Mouse (Mus musculus): ENCODE measurements around the gene Hmga2. TPM values are rescaled to one million over a fixed set of nuclear protein-coding genes. Genes with fewer than 3 reads are reported as not detected.
"Not testable (repeated sequence)": the region's sequence is repeated elsewhere in the genome, so short reads cannot be mapped to it uniquely, and the experiment has no call there.

The Hmga2 gene
- polyA plus RNA-seq, 2 experiments: 32.0 to 75.5 TPM

GRCm38 (mm10) chr10:120363983-120364582, 112.2 kb downstream of the Hmga2 start:
- H3K4me3 ChIP-seq (replicated peaks; ENCODE audit: low read length): no peak overlapping the region
- H3K27me3 ChIP-seq (ENCODE audit: control insufficient read depth, insufficient read depth, low read length): no peaks in the 10 kb centered on the region
- ATAC-seq (ENCODE audit: low FRiP score, low read depth) (no peak), DNase-seq (ENCODE audit: low spot score) (no peak)
- H3K36me3 ChIP-seq (ENCODE audit: control insufficient read depth, insufficient read depth, low read length): peaks cover 10% of the 10 kb centered on the region; the same call in 1 of the 2 replicates
- no peak for TF ChIP-seq POLR2A (IDR thresholded peaks at IDR 0.05; ENCODE audit: borderline replicate concordance, extremely low read depth, insufficient read depth, insufficient read length)
- 59% methylated on average over 20 of the region's 20 CpGs for WGBS
- H3K9me3 ChIP-seq (ENCODE audit: control insufficient read depth, low read length): no peaks in the 10 kb centered on the region
- peaks cover 34% of the 10 kb centered on the region for H3K4me1 ChIP-seq (ENCODE audit: control insufficient read depth, insufficient read depth, low read length)
- no peak overlapping the region for H3K4me2 ChIP-seq (replicated peaks; ENCODE audit: low read depth, low read length, severe bottlenecking)
- H3K27ac ChIP-seq (replicated peaks; ENCODE audit: low read depth, low read length): peak overlapping the region; percentile 5; the same call in 1 of the 2 replicates
- no peak overlapping the region for H3K9ac ChIP-seq (ENCODE audit: low read depth, low read length, severe bottlenecking)

GRCm38 (mm10) chr10:120363298-120363982, 112.8 kb downstream of the Hmga2 start:
- H3K9ac ChIP-seq (ENCODE audit: low read depth, low read length, severe bottlenecking); DNase-seq (ENCODE audit: low spot score); H3K9me3 ChIP-seq (ENCODE audit: control insufficient read depth, low read length); ATAC-seq (ENCODE audit: low FRiP score, low read depth); H3K4me2 ChIP-seq (replicated peaks; ENCODE audit: low read depth, low read length, severe bottlenecking); H3K4me3 ChIP-seq (replicated peaks; ENCODE audit: low read length); H3K27me3 ChIP-seq (ENCODE audit: control insufficient read depth, insufficient read depth, low read length); H3K27ac ChIP-seq (replicated peaks; ENCODE audit: low read depth, low read length): not testable (repeated sequence)
- Histone ChIP-seq H3K36me3 (ENCODE audit: control insufficient read depth, insufficient read depth, low read length) (peaks cover 10% of the 10 kb centered on the region; the same call in 1 of the 2 replicates), H3K4me1 (ENCODE audit: control insufficient read depth, insufficient read depth, low read length) (peaks cover 29% of the 10 kb centered on the region)
- 86% methylated on average over 8 of the region's 11 CpGs for WGBS

GRCm38 (mm10) chr10:120354523-120355030, 121.7 kb downstream of the Hmga2 start:
- no peaks in the 10 kb centered on the region for H3K27me3 ChIP-seq (ENCODE audit: control insufficient read depth, insufficient read depth, low read length)
- no peak overlapping the region for H3K4me3 ChIP-seq (replicated peaks; ENCODE audit: low read length)
- DNase-seq (ENCODE audit: low spot score): no peak
- H3K9me3 ChIP-seq (ENCODE audit: control insufficient read depth, low read length): no peaks in the 10 kb centered on the region
- 73% methylated on average over 13 of the region's 13 CpGs for WGBS
- no peak for TF ChIP-seq POLR2A (IDR thresholded peaks at IDR 0.05; ENCODE audit: borderline replicate concordance, extremely low read depth, insufficient read depth, insufficient read length)
- H3K27ac ChIP-seq (replicated peaks; ENCODE audit: low read depth, low read length): no peak overlapping the region
- 0 out of 2 replicates have a peak, but pooled peaks cover 4% of the 10 kb centered on the region for H3K4me1 ChIP-seq (ENCODE audit: control insufficient read depth, insufficient read depth, low read length)
- no peaks in the 10 kb centered on the region for H3K36me3 ChIP-seq (ENCODE audit: control insufficient read depth, insufficient read depth, low read length)
- no peak overlapping the region for H3K9ac ChIP-seq (ENCODE audit: low read depth, low read length, severe bottlenecking)
- no peak overlapping the region for H3K4me2 ChIP-seq (replicated peaks; ENCODE audit: low read depth, low read length, severe bottlenecking)
- no peak for ATAC-seq (ENCODE audit: low FRiP score, low read depth)

GRCm38 (mm10) chr10:120345325-120345724, 130.9 kb downstream of the Hmga2 start:
- WGBS: 86% methylated on average over 6 of the region's 6 CpGs
- no peak for ATAC-seq (ENCODE audit: low FRiP score, low read depth)
- no peak overlapping the region for H3K27ac ChIP-seq (replicated peaks; ENCODE audit: low read depth, low read length)
- H3K4me2 ChIP-seq (replicated peaks; ENCODE audit: low read depth, low read length, severe bottlenecking): no peak overlapping the region
- no peak overlapping the region for H3K9ac ChIP-seq (ENCODE audit: low read depth, low read length, severe bottlenecking)
- DNase-seq (ENCODE audit: low spot score): no peak
- H3K9me3 ChIP-seq (ENCODE audit: control insufficient read depth, low read length): no peaks in the 10 kb centered on the region
- no peaks in the 10 kb centered on the region for H3K27me3 ChIP-seq (ENCODE audit: control insufficient read depth, insufficient read depth, low read length)
- no peaks in the 10 kb centered on the region for H3K4me1 ChIP-seq (ENCODE audit: control insufficient read depth, insufficient read depth, low read length)
- H3K4me3 ChIP-seq (replicated peaks; ENCODE audit: low read length): no peak overlapping the region
- no peak for TF ChIP-seq POLR2A (IDR thresholded peaks at IDR 0.05; ENCODE audit: borderline replicate concordance, extremely low read depth, insufficient read depth, insufficient read length)
- H3K36me3 ChIP-seq (ENCODE audit: control insufficient read depth, insufficient read depth, low read length): no peaks in the 10 kb centered on the region

GRCm38 (mm10) chr10:120344558-120345318, 131.5 kb downstream of the Hmga2 start:
- H3K4me1 ChIP-seq (ENCODE audit: control insufficient read depth, insufficient read depth, low read length): no peaks in the 10 kb centered on the region
- H3K27me3 ChIP-seq (ENCODE audit: control insufficient read depth, insufficient read depth, low read length): no peaks in the 10 kb centered on the region
- no peak for DNase-seq (ENCODE audit: low spot score)
- no peak for ATAC-seq (ENCODE audit: low FRiP score, low read depth)
- no peak overlapping the region for H3K27ac ChIP-seq (replicated peaks; ENCODE audit: low read depth, low read length)
- no peak for TF ChIP-seq POLR2A (IDR thresholded peaks at IDR 0.05; ENCODE audit: borderline replicate concordance, extremely low read depth, insufficient read depth, insufficient read length)
- no peak overlapping the region for H3K4me3 ChIP-seq (replicated peaks; ENCODE audit: low read length)
- H3K36me3 ChIP-seq (ENCODE audit: control insufficient read depth, insufficient read depth, low read length): no peaks in the 10 kb centered on the region
- H3K9ac ChIP-seq (ENCODE audit: low read depth, low read length, severe bottlenecking): no peak overlapping the region
- H3K4me2 ChIP-seq (replicated peaks; ENCODE audit: low read depth, low read length, severe bottlenecking): no peak overlapping the region
- WGBS: 87% methylated on average over 16 of the region's 16 CpGs
- H3K9me3 ChIP-seq (ENCODE audit: control insufficient read depth, low read length): no peaks in the 10 kb centered on the region

GRCm38 (mm10) chr10:120339906-120340305, 136.4 kb downstream of the Hmga2 start:
- not testable (repeated sequence) for H3K4me2 ChIP-seq (replicated peaks; ENCODE audit: low read depth, low read length, severe bottlenecking); H3K9me3 ChIP-seq (ENCODE audit: control insufficient read depth, low read length); H3K27ac ChIP-seq (replicated peaks; ENCODE audit: low read depth, low read length); H3K36me3 ChIP-seq (ENCODE audit: control insufficient read depth, insufficient read depth, low read length); ATAC-seq (ENCODE audit: low FRiP score, low read depth); H3K9ac ChIP-seq (ENCODE audit: low read depth, low read length, severe bottlenecking); H3K4me1 ChIP-seq (ENCODE audit: control insufficient read depth, insufficient read depth, low read length); H3K4me3 ChIP-seq (replicated peaks; ENCODE audit: low read length); DNase-seq (ENCODE audit: low spot score); H3K27me3 ChIP-seq (ENCODE audit: control insufficient read depth, insufficient read depth, low read length)
- 82% methylated on average over 2 of the region's 2 CpGs for WGBS
